In the genomic region with DNA sequence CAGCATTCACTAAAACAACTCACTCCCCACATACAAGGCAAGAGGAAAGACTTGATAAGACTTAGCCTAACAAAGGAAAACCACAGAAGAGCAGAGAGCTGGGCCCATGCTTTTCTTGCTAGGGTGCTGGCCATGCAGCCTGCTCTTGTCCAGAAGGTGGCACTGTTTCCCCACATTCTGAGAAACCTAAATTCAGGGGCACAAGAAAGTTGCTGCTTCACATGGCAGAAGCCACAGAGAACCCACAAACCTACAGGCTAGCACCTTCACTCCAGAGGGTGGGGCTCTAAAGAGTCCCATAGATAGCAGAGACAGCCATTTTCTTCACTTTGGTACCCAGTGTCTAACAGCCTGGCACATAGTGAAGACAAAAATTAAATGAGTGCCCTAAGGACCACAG, we compare ENCODE assay signal across 8 mouse cellular contexts. TPM values are rescaled to one million over a fixed set of nuclear protein-coding genes. Genes with fewer than 3 reads are reported as not detected.
A peak's percentile ranks its signal among the peaks of the same experiment; 100 is the strongest.
DNase-seq lines count a peak whose midpoint lies in the region; ATAC-seq lines count a peak whose summit lies in the region.

No protein-coding gene starts in this region.

- H3K9ac ChIP-seq in liver, embryonic 12.5 days: no peak overlapping the region
- no peak overlapping the region for H3K9ac ChIP-seq in liver, embryonic 13.5 days
- no peak overlapping the region for H3K9ac ChIP-seq in neural tube, embryonic 14.5 days (replicated peaks; ENCODE audit: low read depth, low read length)

- no peaks in the 10 kb centered on the region for H3K27me3 ChIP-seq in liver, embryonic 12.5 days (replicated peaks)
- no peaks in the 10 kb centered on the region for H3K27me3 ChIP-seq in liver, embryonic 13.5 days
- no peaks in the 10 kb centered on the region for H3K27me3 ChIP-seq in neural tube, embryonic 14.5 days (ENCODE audit: control insufficient read depth, insufficient read depth, low read length)

- H3K4me2 ChIP-seq in liver, embryonic 12.5 days: no peak overlapping the region
- H3K4me2 ChIP-seq in liver, embryonic 13.5 days: no peak overlapping the region
- no peak overlapping the region for H3K4me2 ChIP-seq in neural tube, embryonic 14.5 days (ENCODE audit: low read depth, low read length)

- no peak overlapping the region for H3K27ac ChIP-seq in liver, embryonic 12.5 days
- H3K27ac ChIP-seq in liver, embryonic 13.5 days: no peak overlapping the region
- no peak overlapping the region for H3K27ac ChIP-seq in neural tube, embryonic 14.5 days (ENCODE audit: low read depth, low read length)

- peak; percentile 63 for DNase-seq in liver
- peak; percentile 81 for DNase-seq in brain, adult 2 months (ENCODE audit: low read depth, low spot score)
- peak; percentile 44 for DNase-seq in fibroblast of lung, adult 2 months (ENCODE audit: low read depth)
- DNase-seq in induced T-regulatory cell, adult 2 months (ENCODE audit: low read depth): peak; percentile 88
- DNase-seq in liver, embryonic 13.5 days: peak; percentile 40
- DNase-seq in thymus, adult 18-20 months: peak; percentile 9 to 19

- peaks cover 14% of the 10 kb centered on the region for H3K36me3 ChIP-seq in liver, embryonic 12.5 days
- no peaks in the 10 kb centered on the region; the same call in 1 of the 2 replicates for H3K36me3 ChIP-seq in liver, embryonic 13.5 days
- no peaks in the 10 kb centered on the region for H3K36me3 ChIP-seq in neural tube, embryonic 14.5 days (ENCODE audit: control insufficient read depth, insufficient read depth, low read length)

- no peaks in the 10 kb centered on the region for H3K4me1 ChIP-seq in liver, embryonic 12.5 days
- H3K4me1 ChIP-seq in liver, embryonic 13.5 days (replicated peaks): no peaks in the 10 kb centered on the region
- H3K4me1 ChIP-seq in neural tube, embryonic 14.5 days (ENCODE audit: control insufficient read depth, insufficient read depth, low read length): no peaks in the 10 kb centered on the region

- no peak overlapping the region for H3K4me3 ChIP-seq in liver, embryonic 12.5 days
- no peak overlapping the region for H3K4me3 ChIP-seq in liver, embryonic 13.5 days (replicated peaks)
- H3K4me3 ChIP-seq in neural tube, embryonic 14.5 days (ENCODE audit: low read depth, low read length): no peak overlapping the region

- no peak for ATAC-seq in liver, embryonic 12.5 days
- no peak for ATAC-seq in liver, embryonic 13.5 days (ENCODE audit: low read depth)
- ATAC-seq in neural tube, embryonic 14.5 days (ENCODE audit: low read depth): peak; percentile 77

- H3K9me3 ChIP-seq in liver, embryonic 12.5 days (replicated peaks): no peaks in the 10 kb centered on the region
- no peaks in the 10 kb centered on the region for H3K9me3 ChIP-seq in liver, embryonic 13.5 days (replicated peaks)
- H3K9me3 ChIP-seq in neural tube, embryonic 14.5 days (ENCODE audit: control insufficient read depth, low read length): no peaks in the 10 kb centered on the region

RNA-seq across cellular contexts. Expression of a gene that starts 52.3 kb away (rescaled TPM):
- 18.4 and 18.5 TPM in 2 replicates for polyA plus RNA-seq in liver, embryonic 12.5 days (2016; fragmentation: Nextera tagmentation; extraction: Ambion mirVana)
- polyA plus RNA-seq in liver, embryonic 13.5 days (2015; fragmentation: Nextera tagmentation; extraction: Ambion mirVana): 13.5 and 16.3 TPM in 2 replicates
- polyA plus RNA-seq in neural tube, embryonic 14.5 days (2014; fragmentation: Nextera tagmentation; extraction: Ambion mirVana): 15.3 and 17.1 TPM in 2 replicates

RNA-seq across cellular contexts. Expression of a gene that starts 52.4 kb away (rescaled TPM):
- 12.0 and 12.7 TPM in 2 replicates for polyA plus RNA-seq in liver, embryonic 12.5 days (2016; fragmentation: Nextera tagmentation; extraction: Ambion mirVana)
- 9.7 and 12.0 TPM in 2 replicates for polyA plus RNA-seq in liver, embryonic 13.5 days (2015; fragmentation: Nextera tagmentation; extraction: Ambion mirVana)
- 24.0 and 26.3 TPM in 2 replicates for polyA plus RNA-seq in neural tube, embryonic 14.5 days (2014; fragmentation: Nextera tagmentation; extraction: Ambion mirVana)

Comparison
In these comparisons a context has a peak if more than half of its experiments do, and no peak if none do; other contexts are left out.
1. DNase-seq: peak in every context shown above with its lines; median percentile 88 in induced T-regulatory cell, adult 2 months; 81 in brain, adult 2 months; 63 in liver; 44 in fibroblast of lung, adult 2 months; 40 in liver, embryonic 13.5 days; 14 in thymus, adult 18-20 months.